Mouse (Mus musculus): ENCODE results near the gene Ascl5. TPM values are rescaled to one million over a fixed set of nuclear protein-coding genes. Genes with fewer than 3 reads are reported as not detected.
A peak's percentile ranks its signal among the peaks of the same experiment; 100 is the strongest.

Ascl5 gene
- total RNA-seq, 2 experiments from 2014 or later, result not detected

GRCm38 (mm10) chr1:136051013-136051315 lies 360 bp downstream of the Ascl5 start:
- DNase-seq (ENCODE audit: low spot score), result no peak

GRCm38 (mm10) chr1:136051465-136051864 lies 861 bp downstream of the Ascl5 start:
- DNase-seq (ENCODE audit: low spot score), result peak; percentile 89

GRCm38 (mm10) chr1:136052547-136052946 lies 1.9 kb downstream of the Ascl5 start, which contains the start of gene Cacna1s:
Gene Cacna1s, plus strand, starts transcription at chr1:136052750.
- peak; percentile 81 for DNase-seq (ENCODE audit: low spot score)

GRCm38 (mm10) chr1:136055771-136056170 lies 5.2 kb downstream of the Ascl5 start:
- no peak for DNase-seq (ENCODE audit: low spot score)

GRCm38 (mm10) chr1:136058594-136058993 lies 8.0 kb downstream of the Ascl5 start:
- no peak for DNase-seq (ENCODE audit: low spot score)

- peak; percentile 78 for DNase-seq (ENCODE audit: low spot score)
These were observed 10.6 kb downstream of the Ascl5 start for GRCm38 (mm10) chr1:136061041-136061789.

- no peak for DNase-seq (ENCODE audit: low spot score)
These were observed 11.2 kb downstream of the Ascl5 start for GRCm38 (mm10) chr1:136061790-136062141.

GRCm38 (mm10) chr1:136063991-136064390 lies 13.4 kb downstream of the Ascl5 start:
- no peak for DNase-seq (ENCODE audit: low spot score)

- DNase-seq (ENCODE audit: low spot score), result peak; percentile 87
These were observed 16.0 kb downstream of the Ascl5 start for GRCm38 (mm10) chr1:136066621-136067020.

GRCm38 (mm10) chr1:136067579-136067978 lies 17.0 kb downstream of the Ascl5 start:
- peak; percentile 77 for DNase-seq (ENCODE audit: low spot score)

GRCm38 (mm10) chr1:136076086-136076485 lies 25.5 kb downstream of the Ascl5 start:
- DNase-seq (ENCODE audit: low spot score), result peak; percentile 72

GRCm38 (mm10) chr1:136077656-136078055 lies 27.1 kb downstream of the Ascl5 start:
- peak; percentile 75 for DNase-seq (ENCODE audit: low spot score)

GRCm38 (mm10) chr1:136081161-136081560 lies 30.6 kb downstream of the Ascl5 start:
- DNase-seq (ENCODE audit: low spot score), result no peak

- DNase-seq (ENCODE audit: low spot score), result no peak
These were observed 35.5 kb downstream of the Ascl5 start for GRCm38 (mm10) chr1:136085988-136086685.

GRCm38 (mm10) chr1:136089368-136090165 lies 39.0 kb downstream of the Ascl5 start:
- peak; percentile 51 for DNase-seq (ENCODE audit: low spot score)

GRCm38 (mm10) chr1:136093726-136094125 lies 43.1 kb downstream of the Ascl5 start:
- DNase-seq (ENCODE audit: low spot score), result no peak

- DNase-seq (ENCODE audit: low spot score), result no peak
These were observed 44.2 kb downstream of the Ascl5 start for GRCm38 (mm10) chr1:136094807-136095206.

Other genes with a start within 250 kb of the Ascl5 start
- under 1 TPM in 1 of 2 experiments, not detected in 1; 0.09 TPM for gene Lad1, start 232.2 kb upstream of the Ascl5 start, total RNA-seq (2021)
- 1 to 10 TPM; 3.3 to 4.3 TPM for gene Tnnt2, start 214.4 kb upstream of the Ascl5 start, total RNA-seq (2021)
- under 1 TPM in 1 of 2 experiments, not detected in 1; 0.09 TPM for gene Pkp1, start 131.6 kb upstream of the Ascl5 start, total RNA-seq (2021)
- gene Igfn1, start 44.5 kb upstream of the Ascl5 start, total RNA-seq (2021), result 10 to 100 TPM; 32.4 to 62.9 TPM
- gene Tmem9, start 42.7 kb upstream of the Ascl5 start, total RNA-seq (2021), result 1 to 10 TPM; 5.9 to 7.0 TPM
- gene Cacna1s, start 1.9 kb downstream of the Ascl5 start, total RNA-seq (2021), result 1,000 to 10,000 TPM in 1 of 2 experiments, 100 to 1,000 TPM in 1; 824 to 1,030 TPM
- gene Kif21b, start 80.6 kb downstream of the Ascl5 start, total RNA-seq (2021), result under 1 TPM; 0.53 to 0.74 TPM
- gene Mroh3, start 162.0 kb downstream of the Ascl5 start, total RNA-seq (2021), result not detected
- gene Inava, start 183.5 kb downstream of the Ascl5 start, total RNA-seq (2021), result not detected
- gene Gpr25, start 210.1 kb downstream of the Ascl5 start, total RNA-seq (2021), result not detected

All from gastrocnemius, adult 18-20 months (tissue).